Mouse (Mus musculus) liver, adult 2 months (tissue): Measurements from ENCODE around the gene Mybpc2. TPM values are rescaled to one million over a fixed set of nuclear protein-coding genes. Genes with fewer than 3 reads are reported as not detected.

Experiments
- DNase-seq: peaks from one replicate; pipeline ENCODE4 v3.0.0-alpha.2; 2011; ENCODE audit warnings: low read depth, low spot score; ENCODE audit errors: extremely low read depth
- H3K27ac ChIP-seq: fragments of 200-500 bp; replicated peaks from 2 replicates; pipeline ENCODE4 v1.5.1; 2012; ENCODE audit warnings: low read depth, mild to moderate bottlenecking, control low read depth, inconsistent platforms, low read length; ENCODE audit not compliant: insufficient read depth
- H3K27me3 ChIP-seq: fragments of 200-500 bp; 2 replicates; pipeline ENCODE4 v1.6.1; 2012; ENCODE audit warnings: mild to moderate bottlenecking, moderate library complexity, low read length, inconsistent platforms; ENCODE audit not compliant: control insufficient read depth, insufficient read depth
- H3K36me3 ChIP-seq: fragments of 200-500 bp; 2 replicates; pipeline ENCODE4 v1.6.1; 2012; ENCODE audit warnings: low read length, inconsistent platforms; ENCODE audit not compliant: control insufficient read depth, insufficient read depth
- H3K4me1 ChIP-seq: fragments of 200-500 bp; 2 replicates; pipeline ENCODE4 v1.6.1; 2011; ENCODE audit warnings: low read length; ENCODE audit not compliant: control insufficient read depth, insufficient read depth
- H3K4me3 ChIP-seq: fragments of 200-500 bp; 2 replicates; pipeline ENCODE4 v1.5.1; 2011; ENCODE audit warnings: low read depth, mild to moderate bottlenecking, control low read depth, low read length, moderate library complexity; ENCODE audit not compliant: insufficient read depth
- H3K79me2 ChIP-seq: fragments of 200-500 bp; 2 replicates; pipeline ENCODE4 v1.6.1; 2012; ENCODE audit warnings: inconsistent platforms, mild to moderate bottlenecking, low read length, moderate library complexity; ENCODE audit not compliant: control insufficient read depth, insufficient read depth
- H3K9ac ChIP-seq: fragments of 200-500 bp; 2 replicates; pipeline ENCODE4 v1.6.1; 2012; ENCODE audit warnings: low read depth, mild to moderate bottlenecking, control low read depth, inconsistent platforms, low read length
- CTCF ChIP-seq: fragments of 200-500 bp; IDR thresholded peaks from 2 replicates; pipeline ENCODE4 v1.5.1; 2011; ENCODE audit warnings: low read depth, low read length, control low read depth
- POLR2A ChIP-seq: fragments of 200-500 bp; IDR thresholded peaks from 2 replicates; pipeline ENCODE4 v1.6.1; 2011; ENCODE audit warnings: low read length, control low read depth; ENCODE audit not compliant: insufficient read depth; ENCODE audit errors: extremely low read depth
- WGBS: fragments of 180-500 bp; shearing (Covaris S2); methylation state at CpG from one replicate; pipeline ENCODE4 v1.1.7; 2018; 5-methylcytosine and 5-hydroxymethylcytosine counted together
- polyA plus RNA-seq: library from polyadenylated mRNA; depleted of rRNA; stranded (reverse); fragments of >200 nt; gene quantifications from 2 replicates; pipeline ENCODE4 v1.2.3, GENCODE M21; 2012
- total RNA-seq: library from RNA; depleted of rRNA; stranded (reverse); fragments of >200 nt; gene quantifications from 2 replicates; pipeline ENCODE4 v1.2.3, GENCODE M21; 2014

Gene Mybpc2
- total and polyA plus RNA-seq, 2 experiments: 0.55 TPM; not detected in 1

GRCm38 (mm10) chr7:44549621-44550408 lies 25.4 kb upstream of the Mybpc2 start:
- DNase-seq: no peak
- Histone ChIP-seq H3K36me3 (peaks cover 18% of the 10 kb centered on the region; the same call in 1 of the 2 replicates), H3K79me2 (no peaks in the 10 kb centered on the region), H3K4me3 (no peak overlapping the region), H3K9ac (no peak overlapping the region), H3K4me1 (peaks cover 4% of the 10 kb centered on the region; the same call in 1 of the 2 replicates), H3K27me3 (no peaks in the 10 kb centered on the region), H3K27ac (no peak overlapping the region)
- TF ChIP-seq POLR2A (no peak), CTCF (no peak)
- 96% methylated on average over 23 of the region's 23 CpGs for WGBS

- Histone ChIP-seq H3K36me3 (peaks cover 18% of the 10 kb centered on the region; the same call in 1 of the 2 replicates), H3K27ac (0 out of 2 replicates have a peak within 1 kb of the TSS, but pooled peaks have one; percentile 25)
- under 1% methylated on average over 43 of the region's 43 CpGs for WGBS
Measured at GRCm38 (mm10) chr7:44548497-44549087, 24.1 kb upstream of the Mybpc2 start, which contains the start of gene Pold1. Pold1 (minus strand) TSS chr7:44548849.

GRCm38 (mm10) chr7:44547725-44548124 lies 23.3 kb upstream of the Mybpc2 start:
- no peak overlapping the region for H3K9ac ChIP-seq
- no peak overlapping the region for H3K27ac ChIP-seq
- WGBS: 29% methylated on average over 5 of the region's 5 CpGs
- H3K36me3 ChIP-seq: peaks cover 18% of the 10 kb centered on the region; the same call in 1 of the 2 replicates
- no peaks in the 10 kb centered on the region for H3K27me3 ChIP-seq
- DNase-seq: no peak
- no peak overlapping the region for H3K4me3 ChIP-seq
- no peaks in the 10 kb centered on the region for H3K79me2 ChIP-seq
- TF ChIP-seq POLR2A (no peak), CTCF (no peak)
- no peaks in the 10 kb centered on the region for H3K4me1 ChIP-seq

More at GRCm38 (mm10) chr7:44548497-44549087, 24.1 kb upstream of the Mybpc2 start, which contains the start of gene Pold1:
- H3K4me3 ChIP-seq: peak within 1 kb of the TSS; percentile 83
- no peaks in the 10 kb centered on the region for H3K79me2 ChIP-seq
- H3K9ac ChIP-seq: peak within 1 kb of the TSS; percentile 44
- no peak for TF ChIP-seq POLR2A
- TF ChIP-seq CTCF: peak; percentile 92
- H3K4me1 ChIP-seq: peaks cover 4% of the 10 kb centered on the region; the same call in 1 of the 2 replicates
- DNase-seq: peak; percentile 93
- H3K27me3 ChIP-seq: no peaks in the 10 kb centered on the region

- H3K27ac ChIP-seq: no peak overlapping the region
- WGBS: 89% methylated on average over 13 of the region's 13 CpGs
- H3K36me3 ChIP-seq: peaks cover 16% of the 10 kb centered on the region; the same call in 1 of the 2 replicates
Measured at GRCm38 (mm10) chr7:44547041-44547440, 22.6 kb upstream of the Mybpc2 start.

GRCm38 (mm10) chr7:44546274-44546673 lies 21.8 kb upstream of the Mybpc2 start:
- Histone ChIP-seq H3K79me2 (no peaks in the 10 kb centered on the region), H3K36me3 (peaks cover 9% of the 10 kb centered on the region; the same call in 1 of the 2 replicates), H3K4me1 (no peaks in the 10 kb centered on the region), H3K4me3 (no peak overlapping the region), H3K9ac (no peak overlapping the region), H3K27me3 (no peaks in the 10 kb centered on the region), H3K27ac (no peak overlapping the region)
- 98% methylated on average over 3 of the region's 3 CpGs for WGBS
- TF ChIP-seq CTCF: no peak
- TF ChIP-seq POLR2A: no peak
- DNase-seq: no peak

More at GRCm38 (mm10) chr7:44547041-44547440, 22.6 kb upstream of the Mybpc2 start:
- Histone ChIP-seq H3K4me3 (no peak overlapping the region), H3K9ac (no peak overlapping the region), H3K27me3 (no peaks in the 10 kb centered on the region), H3K79me2 (no peaks in the 10 kb centered on the region), H3K4me1 (no peaks in the 10 kb centered on the region)
- DNase-seq: no peak
- no peak for TF ChIP-seq CTCF
- TF ChIP-seq POLR2A: no peak
